Mouse (Mus musculus) heart, embryonic 15.5 days (tissue): ENCODE data around the gene Zfp512b. TPM values are rescaled to one million over a fixed set of nuclear protein-coding genes. Genes with fewer than 3 reads are reported as not detected.
A peak's percentile ranks its signal among the peaks of the same experiment; 100 is the strongest.

Source experiments
- ATAC-seq: fragments of 200-750 bp; cut with Nextera tagmentation; replicated peaks from 2 replicates; pipeline ENCODE4 v1.8.0; 2017; ENCODE audit warnings: low read depth, moderate TSS enrichment; ENCODE audit not compliant: insufficient number of reproducible peaks, insufficient read depth, low FRiP score
- H3K27ac ChIP-seq: fragments of 300-500 bp; sonication (generic); 2 replicates; pipeline ENCODE4 v1.5.1; 2015; ENCODE audit warnings: mild to moderate bottlenecking, inconsistent platforms
- H3K27me3 ChIP-seq: fragments of 300-500 bp; sonication (generic); 2 replicates; pipeline ENCODE4 v1.6.1; 2015; ENCODE audit warnings: inconsistent platforms
- H3K36me3 ChIP-seq: fragments of 300-500 bp; sonication (generic); 2 replicates; pipeline ENCODE4 v1.6.1; 2015; ENCODE audit warnings: mild to moderate bottlenecking, inconsistent platforms
- H3K4me1 ChIP-seq: fragments of 300-500 bp; sonication (generic); replicated peaks from 2 replicates; pipeline ENCODE4 v1.6.1; 2015; ENCODE audit warnings: inconsistent platforms
- H3K4me2 ChIP-seq: fragments of 300-500 bp; sonication (generic); 2 replicates; pipeline ENCODE4 v1.6.1; 2015; ENCODE audit warnings: inconsistent platforms, mild to moderate bottlenecking, moderate library complexity
- H3K4me3 ChIP-seq: fragments of 300-500 bp; sonication (generic); 2 replicates; pipeline ENCODE4 v1.5.1; 2015; ENCODE audit warnings: mild to moderate bottlenecking, inconsistent platforms
- H3K9ac ChIP-seq: fragments of 300-500 bp; sonication (generic); 2 replicates; pipeline ENCODE4 v1.6.1; 2015; ENCODE audit warnings: mild to moderate bottlenecking, inconsistent platforms
- H3K9me3 ChIP-seq: fragments of 300-500 bp; sonication (generic); replicated peaks from 2 replicates; pipeline ENCODE4 v1.6.1; 2016; ENCODE audit warnings: inconsistent platforms
- WGBS: fragments of 180-500 bp; shearing (Covaris S2); methylation state at CpG from one replicate; pipeline ENCODE4 v1.1.7; 2015; ENCODE audit warnings: mixed read lengths; 5-methylcytosine and 5-hydroxymethylcytosine counted together
- polyA plus RNA-seq: library from polyadenylated mRNA; unstranded; fragments of >200 nt; fragmentation: Nextera tagmentation; extraction: Ambion mirVana; gene quantifications from 2 replicates; pipeline ENCODE4 v1.2.1, GENCODE M21; 2015

The Zfp512b gene
- polyA plus RNA-seq, 1 experiment from 2014 or later: 23.1 TPM

DNA sequence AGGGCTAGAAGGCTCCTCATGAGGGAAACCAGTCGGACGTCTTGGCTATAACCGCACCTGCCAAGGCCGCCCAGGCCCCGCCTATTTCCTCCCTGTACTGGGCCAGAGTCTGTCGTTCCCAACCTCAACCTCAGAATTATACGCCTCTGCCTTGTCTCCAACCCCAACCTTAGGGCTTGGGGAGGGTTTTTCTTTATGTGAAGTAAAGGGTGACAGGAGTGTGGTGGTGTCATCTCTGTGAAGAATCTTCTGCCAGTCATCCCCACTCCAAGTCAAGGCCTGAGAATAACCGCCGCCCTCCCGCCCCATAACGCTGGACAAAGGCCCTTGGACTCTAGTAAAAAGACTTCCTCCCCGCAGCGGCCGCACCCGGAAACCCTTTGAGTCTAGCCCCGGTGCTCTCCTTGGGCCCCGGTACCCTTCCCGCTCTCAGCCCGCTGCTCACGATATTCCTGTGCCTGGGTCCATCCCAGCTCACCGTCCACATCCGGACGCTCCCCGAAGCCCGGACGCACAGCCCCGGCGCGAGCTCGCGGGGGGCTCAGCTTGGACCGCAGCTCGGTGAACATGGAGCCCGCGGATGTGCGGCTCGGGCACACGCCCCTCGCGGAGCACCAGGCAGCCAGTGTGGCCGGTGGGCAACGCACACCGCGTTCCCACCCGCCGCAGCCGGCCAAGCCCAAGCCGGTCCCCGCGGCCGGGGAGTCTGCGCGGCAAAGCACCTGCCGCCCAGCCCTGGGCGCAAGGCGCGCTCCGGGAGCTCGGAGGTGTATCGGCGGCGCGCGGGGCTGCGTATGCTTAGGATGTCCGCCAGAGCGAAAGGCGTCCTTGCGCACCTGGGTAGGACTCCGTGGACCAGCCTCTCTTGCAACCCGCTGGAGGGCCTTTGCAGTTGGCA lies 6.1 kb upstream of the Zfp512b start, which contains the start of gene Samd10:
Gene Samd10 (minus strand): TSS at position 759 of the 898 bp plus-strand sequence.
- Histone ChIP-seq H3K36me3 (no peaks in the 10 kb centered on the region), H3K9me3 (no peaks in the 10 kb centered on the region), H3K4me3 (peak within 1 kb of the TSS; percentile 75), H3K9ac (peak within 1 kb of the TSS; percentile 76), H3K4me2 (peak within 1 kb of the TSS; percentile 94), H3K4me1 (peaks cover 33% of the 10 kb centered on the region), H3K27ac (peak within 1 kb of the TSS; percentile 63), H3K27me3 (no peaks in the 10 kb centered on the region)
- peak; percentile 44 for ATAC-seq
- WGBS: 3% methylated on average over 71 of the region's 71 CpGs

DNA sequence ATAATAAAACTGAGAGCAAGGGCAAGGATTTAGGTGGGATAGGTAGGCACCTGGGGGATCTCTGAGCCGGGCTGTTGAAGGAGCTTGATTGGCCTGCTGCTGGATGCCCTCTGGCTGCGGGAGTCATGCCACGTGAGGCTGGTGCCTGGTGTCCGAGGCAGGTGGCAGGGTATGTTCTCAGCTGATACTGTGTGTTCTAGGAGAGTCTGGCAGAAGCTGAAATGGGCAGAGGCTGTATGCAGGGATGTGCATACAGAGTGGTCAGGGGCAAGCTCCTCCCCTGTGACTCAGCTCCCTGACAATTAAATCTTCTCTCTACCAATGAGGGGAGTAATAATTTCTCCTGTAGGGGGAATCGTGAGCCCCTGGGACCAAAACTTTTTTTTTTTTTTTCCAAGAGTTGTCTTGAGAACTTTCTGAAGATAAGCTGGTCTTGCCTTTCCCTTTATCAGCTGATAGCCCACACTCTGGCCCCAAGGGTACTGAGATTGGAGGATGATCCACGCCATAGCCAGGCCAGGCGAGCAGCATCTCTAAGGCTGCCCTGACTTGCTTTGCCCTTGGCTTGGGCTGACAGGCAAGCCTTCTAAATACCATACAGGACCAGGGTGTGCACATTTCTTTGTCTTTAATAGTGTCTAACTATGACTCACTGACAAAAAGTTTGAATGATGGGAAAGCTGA lies 4.9 kb upstream of the Zfp512b start:
- H3K27me3 ChIP-seq: no peaks in the 10 kb centered on the region
- H3K36me3 ChIP-seq: no peaks in the 10 kb centered on the region
- H3K4me1 ChIP-seq: peaks cover 33% of the 10 kb centered on the region
- no peaks in the 10 kb centered on the region for H3K9me3 ChIP-seq
- H3K4me3 ChIP-seq: no peak overlapping the region
- ATAC-seq: no peak
- WGBS: 67% methylated on average over 7 of the region's 7 CpGs
- H3K9ac ChIP-seq: no peak overlapping the region
- no peak overlapping the region; the same call in 1 of the 2 replicates for H3K4me2 ChIP-seq
- no peak overlapping the region for H3K27ac ChIP-seq

DNA sequence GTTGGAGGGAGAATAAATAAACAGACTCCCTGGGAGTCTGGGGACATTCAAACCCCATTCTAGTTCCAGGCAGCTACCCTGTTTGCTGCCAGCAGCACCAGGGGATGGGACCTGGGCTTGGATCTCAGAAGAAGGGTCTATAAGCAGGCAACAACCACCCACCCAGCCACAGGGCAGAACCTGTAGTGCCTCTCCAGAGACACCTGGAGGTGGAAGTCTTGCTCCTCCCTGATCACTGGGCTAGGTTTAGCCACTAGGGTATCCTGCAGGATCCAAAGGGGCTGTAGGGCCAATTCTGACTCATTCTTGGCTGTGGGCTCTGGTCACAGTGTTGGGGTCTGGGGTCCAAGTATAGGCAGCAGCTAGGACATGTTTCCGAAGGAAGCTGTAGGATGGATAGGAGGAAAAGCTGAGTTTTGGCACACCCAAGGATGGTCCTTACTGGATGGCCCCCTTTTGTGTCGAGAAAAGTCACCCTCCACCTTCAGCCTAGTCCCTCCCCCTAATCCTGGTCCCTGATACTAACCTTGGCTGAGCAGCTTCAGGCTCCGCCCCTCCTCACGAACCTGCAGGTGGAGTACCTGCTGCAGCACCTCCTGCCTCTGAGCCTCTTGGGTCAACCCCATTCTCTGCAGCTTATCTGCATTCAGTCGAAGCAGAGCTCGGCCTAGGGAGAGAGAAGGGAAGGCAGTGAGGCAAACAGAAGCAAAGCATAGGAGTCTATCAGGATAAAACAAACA lies 3.8 kb upstream of the Zfp512b start:
- Histone ChIP-seq H3K4me3 (no peak overlapping the region), H3K9ac (no peak overlapping the region), H3K27me3 (no peaks in the 10 kb centered on the region), H3K27ac (no peak overlapping the region), H3K9me3 (no peaks in the 10 kb centered on the region), H3K4me1 (peaks cover 29% of the 10 kb centered on the region), H3K36me3 (no peaks in the 10 kb centered on the region), H3K4me2 (no peak overlapping the region)
- WGBS: 53% methylated on average over 6 of the region's 6 CpGs
- no peak for ATAC-seq

GRCm38 (mm10) chr2:181594946-181595696 lies 2.5 kb upstream of the Zfp512b start:
- H3K4me1 ChIP-seq: peaks cover 27% of the 10 kb centered on the region
- no peak for ATAC-seq
- H3K36me3 ChIP-seq: peaks cover 5% of the 10 kb centered on the region; the same call in 1 of the 2 replicates
- WGBS: 68% methylated on average over 4 of the region's 4 CpGs
- no peaks in the 10 kb centered on the region for H3K27me3 ChIP-seq
- H3K4me2 ChIP-seq: no peak overlapping the region
- H3K27ac ChIP-seq: no peak overlapping the region
- H3K9ac ChIP-seq: no peak overlapping the region
- H3K4me3 ChIP-seq: no peak overlapping the region
- no peaks in the 10 kb centered on the region for H3K9me3 ChIP-seq

- Histone ChIP-seq H3K4me3 (no peak overlapping the region), H3K9me3 (no peaks in the 10 kb centered on the region), H3K36me3 (peaks cover 15% of the 10 kb centered on the region; the same call in 1 of the 2 replicates), H3K4me1 (peaks cover 23% of the 10 kb centered on the region), H3K27me3 (no peaks in the 10 kb centered on the region), H3K9ac (no peak overlapping the region), H3K4me2 (no peak overlapping the region), H3K27ac (no peak overlapping the region)
- no peak for ATAC-seq
These were observed 1.3 kb upstream of the Zfp512b start for GRCm38 (mm10) chr2:181593937-181594336.

- peak overlapping the region; percentile 91 for H3K4me3 ChIP-seq
- WGBS: 2% methylated on average over 6 of the region's 6 CpGs
- H3K9me3 ChIP-seq: no peaks in the 10 kb centered on the region
- H3K27ac ChIP-seq: peak overlapping the region; percentile 82
- ATAC-seq: peak; percentile 14; the same call in 1 of the 2 replicates
- H3K36me3 ChIP-seq: peaks cover 24% of the 10 kb centered on the region; the same call in 1 of the 2 replicates
- H3K9ac ChIP-seq: peak overlapping the region; percentile 88
- peak overlapping the region; percentile 78 for H3K4me2 ChIP-seq
- H3K27me3 ChIP-seq: no peaks in the 10 kb centered on the region
- H3K4me1 ChIP-seq: peaks cover 15% of the 10 kb centered on the region
These were observed 429 bp upstream of the Zfp512b start for GRCm38 (mm10) chr2:181593042-181593421.

- H3K27ac ChIP-seq: peak within 1 kb of the TSS; percentile 82
- H3K36me3 ChIP-seq: peaks cover 38% of the 10 kb centered on the region
- H3K4me2 ChIP-seq: peak within 1 kb of the TSS; percentile 78
- peaks cover 13% of the 10 kb centered on the region for H3K4me1 ChIP-seq
- H3K27me3 ChIP-seq: no peaks in the 10 kb centered on the region
- H3K9me3 ChIP-seq: no peaks in the 10 kb centered on the region
- WGBS: 6% methylated on average over 5 of the region's 5 CpGs
- peak within 1 kb of the TSS; percentile 91 for H3K4me3 ChIP-seq
- ATAC-seq: no peak
- H3K9ac ChIP-seq: peak within 1 kb of the TSS; percentile 88
These were observed 996 bp downstream of the Zfp512b start, which contains the start of gene Prpf6 for GRCm38 (mm10) chr2:181591528-181592085. Prpf6 (plus strand) TSS chr2:181591868.

DNA sequence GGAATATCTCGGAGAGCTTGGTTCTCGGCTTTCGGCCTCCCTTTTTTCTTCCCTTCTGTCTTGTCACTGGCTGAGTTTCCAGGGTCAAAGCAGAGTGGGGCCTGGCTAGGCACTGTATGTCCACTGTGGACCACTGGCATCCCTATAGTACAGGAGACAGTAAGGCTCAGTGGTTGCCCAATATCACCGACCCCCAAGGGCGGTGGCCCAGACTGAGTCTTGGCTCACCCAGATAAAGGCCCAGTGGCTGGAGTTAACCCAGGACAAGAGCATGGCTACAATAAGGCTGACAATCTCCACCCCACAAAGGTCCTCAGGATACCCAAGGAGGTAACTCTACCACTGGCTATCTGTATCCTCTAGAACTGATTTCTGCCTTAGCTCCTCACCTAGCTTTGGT lies 2.1 kb downstream of the Zfp512b start:
- no peak overlapping the region for H3K4me3 ChIP-seq
- H3K36me3 ChIP-seq: peaks cover 49% of the 10 kb centered on the region
- no peaks in the 10 kb centered on the region for H3K27me3 ChIP-seq
- H3K4me2 ChIP-seq: no peak overlapping the region
- peaks cover 13% of the 10 kb centered on the region for H3K4me1 ChIP-seq
- no peaks in the 10 kb centered on the region for H3K9me3 ChIP-seq
- H3K9ac ChIP-seq: no peak overlapping the region
- no peak overlapping the region for H3K27ac ChIP-seq
- no peak for ATAC-seq
- 91% methylated on average over 5 of the region's 5 CpGs for WGBS

DNA sequence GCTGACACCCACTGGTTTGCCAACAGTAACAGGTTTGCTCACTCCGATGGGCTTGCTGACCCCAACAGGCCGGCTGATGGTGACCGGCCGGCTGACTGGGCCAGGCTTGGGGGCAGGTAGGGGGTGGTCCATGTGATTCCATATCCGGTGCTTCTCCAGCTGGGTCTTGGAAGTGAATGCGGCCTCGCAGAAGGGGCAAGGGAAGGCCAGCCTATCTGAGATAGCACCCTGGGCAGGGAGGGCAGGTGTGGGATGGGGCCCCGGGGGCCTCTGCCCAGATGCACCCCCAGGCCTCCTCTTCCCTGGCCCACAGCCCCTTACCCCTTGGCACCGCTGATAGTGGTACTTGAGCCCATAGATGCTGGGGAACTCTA lies 2.9 kb downstream of the Zfp512b start:
- no peak for ATAC-seq
- Histone ChIP-seq H3K27me3 (no peaks in the 10 kb centered on the region), H3K4me1 (peaks cover 13% of the 10 kb centered on the region), H3K36me3 (peaks cover 56% of the 10 kb centered on the region), H3K4me3 (no peak overlapping the region), H3K4me2 (no peak overlapping the region), H3K9ac (no peak overlapping the region), H3K9me3 (no peaks in the 10 kb centered on the region), H3K27ac (no peak overlapping the region)
- WGBS: 86% methylated on average over 9 of the region's 9 CpGs

DNA sequence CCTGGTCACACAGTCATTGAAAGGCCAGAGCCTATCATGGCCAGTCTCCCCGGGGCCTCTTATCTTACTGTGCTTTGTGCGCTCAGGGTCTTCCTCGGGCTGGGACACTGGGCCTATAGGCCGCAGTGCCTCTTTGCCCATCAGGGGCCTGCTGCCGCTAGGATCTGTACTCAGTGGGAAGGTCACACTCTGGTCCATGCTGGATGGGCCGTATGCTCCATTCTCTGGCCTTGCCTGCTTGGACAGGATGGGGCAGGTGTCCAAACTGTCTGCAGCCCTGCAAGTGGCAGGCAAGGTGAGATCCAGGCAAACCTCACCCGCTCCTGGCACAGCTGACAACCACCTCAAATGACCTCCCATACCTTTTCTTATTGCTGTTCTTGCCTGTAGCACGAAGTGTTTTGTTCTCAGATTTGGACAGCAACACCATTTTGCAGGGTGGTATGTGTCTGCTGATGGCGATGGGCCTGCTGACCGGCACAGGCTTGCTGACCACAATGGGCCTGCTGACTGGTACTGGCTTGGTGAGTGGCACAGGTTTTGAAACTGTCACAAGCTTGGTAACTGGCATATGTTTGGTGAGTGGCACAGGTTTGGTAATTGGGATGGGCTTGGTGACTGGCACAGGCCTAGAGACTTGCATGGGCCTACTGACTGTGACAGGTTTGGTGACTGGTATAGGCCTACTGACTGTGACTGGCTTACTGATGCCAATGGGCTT lies 3.4 kb downstream of the Zfp512b start:
- H3K4me1 ChIP-seq: peaks cover 13% of the 10 kb centered on the region
- H3K4me3 ChIP-seq: no peak overlapping the region
- no peaks in the 10 kb centered on the region for H3K27me3 ChIP-seq
- no peak overlapping the region for H3K4me2 ChIP-seq
- WGBS: 90% methylated on average over 10 of the region's 10 CpGs
- H3K9ac ChIP-seq: no peak overlapping the region
- ATAC-seq: no peak
- H3K36me3 ChIP-seq: peaks cover 62% of the 10 kb centered on the region
- H3K27ac ChIP-seq: no peak overlapping the region
- no peaks in the 10 kb centered on the region for H3K9me3 ChIP-seq
